Mouse (Mus musculus) T-helper 1 cell (primary cell): Measurements from ENCODE around the gene Ralgps1.

ENCODE experiments used
- in situ Hi-C: fragments of 300-600 bp; cut with MboI, MseI; formaldehyde crosslinking; loops from one replicate; pipeline ENCODE4 v1.15.1; 2025; ENCODE audit warnings: high pct_unique_total_duplicates

Gene Ralgps1

DNA sequence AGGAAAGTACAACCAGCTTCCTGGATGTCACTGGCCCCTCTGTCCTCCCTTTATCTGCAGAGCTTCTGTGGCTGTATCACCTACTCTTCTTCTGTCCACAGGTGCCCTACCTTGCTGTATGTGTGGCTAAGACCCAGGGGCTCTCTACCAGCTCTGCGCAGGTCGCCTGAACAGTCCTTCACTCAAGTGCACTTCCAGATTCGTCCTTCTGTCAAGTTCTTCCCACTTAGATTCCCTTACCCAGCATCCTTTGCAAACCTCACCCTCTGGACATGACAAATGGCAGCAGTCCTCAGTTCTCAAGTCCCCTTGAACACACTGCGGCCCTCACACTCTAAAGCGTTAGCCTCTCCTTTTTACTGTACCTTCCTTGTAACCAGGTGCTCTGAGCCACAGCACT lies 89.5 kb downstream of the Ralgps1 start:
- in situ Hi-C loops = no loop called here

DNA sequence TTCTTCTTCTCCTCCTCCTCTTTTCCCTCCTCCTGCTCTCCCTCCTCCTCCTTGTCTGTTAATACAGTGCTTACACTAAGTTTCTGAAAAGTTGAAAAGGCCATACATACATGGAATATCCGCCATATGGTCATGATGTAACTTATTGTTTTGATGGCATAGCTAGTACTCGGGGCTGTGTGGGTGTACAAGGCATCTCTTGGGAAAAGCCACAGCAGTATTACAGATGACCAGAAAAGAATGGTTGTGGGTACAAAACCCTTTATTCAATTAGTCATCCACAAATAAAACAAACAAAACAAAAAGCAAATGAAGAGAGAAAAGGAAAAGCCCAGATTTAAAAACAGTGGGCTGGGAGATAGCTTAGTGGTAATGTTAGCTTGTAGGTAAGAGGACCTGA lies 90.8 kb downstream of the Ralgps1 start:
- in situ Hi-C loops = no loop called here

DNA sequence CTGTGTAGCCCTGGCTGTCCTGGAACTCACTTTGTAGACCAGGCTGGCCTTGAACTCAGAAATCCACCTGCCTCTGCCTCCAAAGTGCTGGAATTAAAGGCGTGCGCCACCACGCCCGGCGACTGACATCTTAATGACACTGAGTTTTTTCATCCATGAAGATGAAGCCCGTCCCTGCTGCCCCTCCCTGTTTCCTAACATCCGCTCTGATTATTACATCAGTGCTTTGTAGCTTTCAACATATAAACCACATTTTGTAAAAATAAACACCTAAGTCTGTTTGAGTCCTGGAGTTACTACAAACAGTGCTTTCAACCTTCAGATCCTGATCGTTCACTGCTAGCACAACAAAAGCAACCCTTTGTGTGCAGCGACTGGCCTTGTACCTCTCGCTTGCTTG lies 91.5 kb downstream of the Ralgps1 start:
- in situ Hi-C loops = no loop called here

DNA sequence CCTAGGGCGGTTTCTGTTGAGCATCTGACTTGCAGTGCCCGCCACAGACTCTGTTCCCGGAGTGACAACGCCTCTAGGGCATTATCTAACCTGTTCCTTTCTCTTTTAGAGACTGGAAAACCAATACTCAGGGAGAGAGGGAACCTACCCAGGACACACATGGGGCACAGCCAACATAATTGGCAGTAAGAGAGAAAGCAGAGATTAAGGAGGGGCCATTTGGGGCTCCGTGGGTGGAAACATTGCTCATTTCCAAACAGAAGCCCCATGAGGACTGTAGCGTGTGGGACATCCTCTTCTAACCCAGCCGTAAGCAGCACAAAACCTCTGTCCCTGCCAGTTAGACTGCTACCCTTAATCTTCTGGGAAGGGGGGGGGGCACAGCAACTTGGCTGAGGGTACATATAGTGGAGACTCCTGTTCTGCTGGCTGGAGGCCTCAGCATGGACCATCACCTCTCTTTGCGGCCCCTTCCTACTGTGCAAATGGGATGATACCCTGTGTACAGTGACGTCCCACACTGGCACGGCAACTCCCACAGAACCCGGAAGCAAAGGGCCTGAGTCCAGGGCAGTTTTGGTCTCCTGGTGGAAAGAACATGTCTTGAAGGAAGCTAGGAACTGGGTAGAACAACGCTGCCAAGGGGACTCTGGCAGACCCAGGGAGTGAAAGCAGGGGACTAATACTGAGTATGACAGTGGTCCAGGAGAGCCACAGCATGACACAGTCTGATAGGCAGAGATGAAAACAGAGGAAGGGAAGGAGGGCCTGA lies 96.4 kb downstream of the Ralgps1 start:
- in situ Hi-C loops = no loop called here

DNA sequence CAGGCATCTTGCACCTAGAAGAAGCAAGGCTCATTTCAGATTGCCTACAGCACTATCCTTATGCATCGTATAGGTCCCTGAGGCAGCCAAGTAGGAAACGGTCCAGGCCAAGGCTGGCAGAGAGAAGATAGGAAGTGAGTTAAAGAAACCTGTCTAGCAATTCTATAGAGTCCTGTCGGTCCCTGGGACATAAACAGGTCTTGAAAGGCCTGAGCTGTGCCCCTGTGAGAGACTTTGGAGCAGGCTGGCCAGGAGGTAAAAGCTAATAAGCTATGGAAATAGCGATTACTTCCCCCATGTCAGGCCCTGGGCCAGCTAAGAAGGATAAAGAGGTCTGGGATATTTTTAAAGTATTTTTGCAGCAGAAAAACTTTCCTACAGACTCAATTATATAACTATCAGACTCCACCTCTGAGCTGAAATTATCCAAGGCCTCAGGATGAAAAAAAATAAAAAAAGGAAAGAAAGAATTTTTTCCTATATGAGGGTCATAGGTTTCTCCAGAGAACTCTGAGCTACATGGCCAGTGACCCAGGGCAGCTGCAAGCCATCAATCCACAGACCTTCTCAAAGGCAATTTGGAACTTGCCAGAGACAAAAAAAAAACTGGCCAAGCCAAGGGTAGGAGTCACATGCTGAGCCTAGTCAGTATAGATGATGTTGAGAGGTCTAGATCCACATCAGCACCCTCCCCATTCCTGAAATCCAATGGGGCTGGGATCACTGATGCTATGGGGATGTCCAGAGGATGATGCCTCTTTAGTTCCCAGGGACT lies 98.4 kb downstream of the Ralgps1 start:
- in situ Hi-C loops = no loop called here

DNA sequence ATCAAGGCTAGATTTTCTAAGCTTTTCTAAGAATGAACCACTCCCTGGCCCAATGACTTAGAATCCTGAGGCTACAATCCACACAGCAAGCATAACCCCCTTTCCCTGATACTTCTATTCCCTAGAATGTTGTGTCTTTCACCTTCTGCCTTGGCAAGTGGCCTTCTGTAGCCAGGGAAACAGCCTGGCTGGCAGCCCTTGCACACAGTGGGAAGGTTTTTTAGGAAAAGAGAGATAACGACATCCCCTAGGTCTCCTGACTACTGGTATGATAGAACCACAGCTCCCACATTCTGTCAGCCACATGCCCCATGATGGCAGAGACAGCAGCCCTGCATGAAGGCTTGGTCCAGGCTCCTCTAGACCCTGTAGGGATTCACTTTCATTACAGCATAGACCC lies 99.8 kb downstream of the Ralgps1 start:
- in situ Hi-C loops = no loop called here

DNA sequence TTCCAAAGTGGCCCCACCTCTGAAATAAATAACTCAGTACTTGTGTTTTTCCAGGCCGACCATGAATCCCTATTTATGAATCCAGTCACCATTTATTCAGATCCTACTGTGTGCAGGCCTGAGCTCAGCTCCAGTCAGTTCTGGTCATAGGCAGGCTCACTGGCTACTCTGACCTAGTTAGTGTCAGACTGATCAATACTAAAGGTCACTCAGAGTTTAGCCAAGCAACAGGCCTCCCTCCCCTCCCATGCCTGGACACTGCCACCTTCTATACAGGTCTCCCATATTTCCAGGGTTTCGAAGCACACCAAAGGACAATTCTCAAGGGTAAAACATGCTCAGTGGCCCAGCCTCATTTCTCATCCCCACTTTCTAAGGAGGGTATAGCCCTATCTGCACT lies 100.7 kb downstream of the Ralgps1 start:
- in situ Hi-C loops = no loop called here

DNA sequence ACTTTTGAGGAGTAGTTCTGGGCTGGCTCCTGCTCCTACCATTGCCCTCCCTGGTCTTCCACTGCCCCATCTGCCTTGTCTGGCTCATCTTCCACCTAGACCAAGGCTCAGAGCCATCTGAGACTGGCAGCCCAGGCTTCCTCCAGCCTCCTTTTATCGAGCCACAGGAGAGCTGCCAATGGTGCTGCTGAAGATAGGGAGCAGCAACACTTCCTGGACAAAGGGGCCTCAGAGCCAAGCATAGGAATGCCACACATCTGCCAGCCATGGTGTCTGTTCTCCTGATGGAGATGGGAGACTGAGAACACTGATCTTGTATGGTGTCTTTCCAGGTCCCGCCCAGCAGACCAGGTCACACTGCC lies 102.2 kb downstream of the Ralgps1 start:
- in situ Hi-C loops = no loop called here

DNA sequence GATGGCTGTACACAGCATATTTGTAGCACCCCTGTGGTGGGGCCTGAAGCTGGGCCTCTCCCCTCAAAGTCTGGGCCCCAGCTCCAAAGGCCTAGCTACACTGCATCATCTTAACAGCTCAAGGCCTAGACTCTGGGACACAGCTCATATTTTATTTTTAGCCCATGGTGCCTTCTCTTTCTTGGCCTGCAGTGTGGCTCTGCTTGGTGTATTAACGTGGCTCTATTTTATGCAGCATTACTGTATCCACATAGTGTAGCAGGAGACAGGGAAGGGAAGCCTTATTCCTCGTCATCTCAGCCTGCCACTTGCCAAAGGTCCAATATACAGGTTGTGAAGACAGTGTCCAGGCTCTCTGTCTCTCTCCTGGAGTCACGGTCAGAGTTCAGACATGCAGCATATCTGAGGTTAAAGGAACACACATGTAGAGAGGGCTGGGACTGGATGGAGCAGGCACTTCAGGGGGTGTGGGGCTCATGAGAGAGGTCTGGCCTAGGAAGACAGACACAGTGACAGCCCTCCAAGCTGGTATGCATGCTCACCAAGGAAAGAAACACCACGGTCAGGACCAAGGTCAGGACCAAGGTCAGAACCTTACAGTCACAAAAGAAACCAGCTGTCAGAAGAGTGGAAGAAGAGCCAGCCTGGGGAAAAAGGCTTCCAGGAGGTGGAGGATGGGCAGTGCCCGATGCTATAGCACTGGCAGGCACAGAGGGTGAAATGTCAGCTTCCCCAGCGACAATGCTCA lies 102.7 kb downstream of the Ralgps1 start:
- in situ Hi-C loops = no loop called here

DNA sequence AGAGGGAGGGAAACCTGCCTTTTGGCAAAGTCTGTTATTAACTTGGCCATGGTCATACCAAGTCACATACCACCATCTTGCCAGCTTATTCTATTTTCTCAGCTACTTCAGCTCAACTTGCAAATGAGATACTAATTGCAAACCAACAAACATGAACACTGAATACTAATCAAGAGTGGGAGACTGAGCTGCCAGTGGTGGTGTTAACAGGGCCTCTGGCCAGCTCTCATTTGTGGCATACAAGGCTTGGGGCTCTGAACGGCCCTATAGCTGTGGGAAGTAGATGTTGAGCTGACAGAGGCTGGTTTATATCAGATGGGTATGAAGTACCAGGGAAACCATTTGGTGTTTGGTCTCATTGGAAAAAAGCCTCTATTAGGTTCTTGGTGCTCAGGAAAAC lies 104.2 kb downstream of the Ralgps1 start:
- in situ Hi-C loops = no loop called here

DNA sequence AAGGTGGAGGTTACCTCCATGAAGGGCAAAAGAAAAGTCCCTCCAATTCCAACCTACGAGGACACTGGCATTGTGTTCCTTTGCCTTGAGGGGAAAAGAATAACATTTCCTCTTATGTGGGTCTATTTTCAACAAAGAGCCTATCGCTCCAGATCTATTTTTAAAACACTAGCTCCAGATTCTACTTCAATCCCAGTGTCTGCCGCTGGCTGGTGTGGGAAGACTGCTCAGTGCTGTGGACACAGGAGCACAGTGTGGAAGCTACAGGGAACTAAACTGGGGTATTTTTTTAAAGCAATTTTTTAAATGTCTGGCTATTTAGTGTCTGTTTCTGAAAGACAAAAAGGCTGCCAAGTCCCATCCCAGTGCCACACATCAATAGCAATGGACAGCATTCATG lies 105.5 kb downstream of the Ralgps1 start:
- in situ Hi-C loops = no loop called here

DNA sequence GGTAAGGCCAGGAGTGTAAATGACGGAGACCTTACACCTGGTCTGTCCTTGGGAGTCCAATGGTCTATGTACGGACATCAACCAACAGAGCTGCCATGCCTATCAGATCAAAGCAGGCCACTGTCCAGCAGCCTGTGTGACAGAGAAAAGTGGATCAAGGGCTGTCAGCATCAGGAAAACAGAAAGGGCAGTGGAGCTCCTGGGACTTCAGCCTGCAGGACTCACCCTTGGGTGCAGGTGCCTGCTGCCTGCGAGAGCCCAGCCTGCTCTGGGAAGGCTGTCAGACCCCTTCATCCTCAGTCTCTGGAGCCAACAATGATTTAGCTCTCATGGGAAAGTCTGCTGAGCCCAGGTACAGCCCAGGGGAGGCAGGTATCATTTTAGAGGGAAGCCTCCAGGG lies 109.8 kb downstream of the Ralgps1 start:
- in situ Hi-C loops = no loop called here

DNA sequence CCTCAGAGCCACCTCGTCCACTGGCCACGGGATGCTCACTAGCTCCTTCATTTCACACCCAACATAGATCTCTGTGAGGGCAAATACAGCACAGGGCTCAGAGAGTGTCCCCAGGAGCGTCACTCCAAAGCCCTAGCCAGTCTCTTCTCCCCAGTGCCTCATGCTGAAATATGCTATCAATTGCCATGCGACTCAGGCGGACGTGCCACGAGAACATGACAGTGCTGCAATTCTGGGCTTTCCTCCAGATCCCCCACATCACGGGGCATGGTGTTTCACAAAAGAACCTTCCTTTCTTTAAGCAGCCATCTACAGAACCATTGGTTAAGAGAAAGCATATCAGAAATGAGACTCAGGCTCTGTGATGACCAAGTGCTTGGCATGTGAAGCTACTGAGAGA lies 110.5 kb downstream of the Ralgps1 start:
- in situ Hi-C loops = no loop called here

DNA sequence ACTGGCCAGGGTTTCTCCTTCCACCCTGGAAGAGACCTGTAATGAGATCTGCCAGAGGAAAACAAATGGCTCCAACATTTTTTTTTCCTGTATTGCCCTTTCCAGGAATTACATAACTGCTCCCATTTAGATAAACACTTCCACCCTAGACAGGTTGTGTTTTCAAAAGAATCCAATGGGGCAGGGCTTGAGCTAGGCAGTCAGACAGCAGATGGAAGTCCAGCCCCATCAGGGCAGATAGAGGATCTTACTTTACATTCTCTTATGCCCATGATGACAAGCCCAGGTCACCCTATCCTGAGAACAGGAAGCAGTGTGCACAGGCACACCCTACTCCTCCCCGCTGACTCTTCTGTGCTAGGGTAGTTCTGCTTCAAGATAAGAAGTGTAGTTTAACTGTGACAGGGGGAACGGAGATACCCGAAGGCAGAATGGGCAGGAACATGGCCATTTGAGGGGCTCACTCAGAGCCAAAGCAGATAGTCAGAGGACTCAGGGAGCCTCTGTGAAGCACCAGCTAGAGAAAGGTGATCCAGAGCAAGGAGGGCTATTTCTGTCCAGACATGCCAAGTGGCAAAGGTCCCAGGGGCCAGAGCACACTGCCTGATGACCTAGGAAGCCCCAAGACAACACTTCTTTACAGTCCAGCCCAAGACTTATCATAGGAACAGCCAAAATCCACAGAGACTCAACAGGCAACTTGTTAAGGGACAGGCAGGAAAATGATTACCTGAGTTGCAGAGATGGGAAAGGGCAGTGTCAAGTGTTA lies 114.3 kb downstream of the Ralgps1 start:
- in situ Hi-C loops = no loop called here

DNA sequence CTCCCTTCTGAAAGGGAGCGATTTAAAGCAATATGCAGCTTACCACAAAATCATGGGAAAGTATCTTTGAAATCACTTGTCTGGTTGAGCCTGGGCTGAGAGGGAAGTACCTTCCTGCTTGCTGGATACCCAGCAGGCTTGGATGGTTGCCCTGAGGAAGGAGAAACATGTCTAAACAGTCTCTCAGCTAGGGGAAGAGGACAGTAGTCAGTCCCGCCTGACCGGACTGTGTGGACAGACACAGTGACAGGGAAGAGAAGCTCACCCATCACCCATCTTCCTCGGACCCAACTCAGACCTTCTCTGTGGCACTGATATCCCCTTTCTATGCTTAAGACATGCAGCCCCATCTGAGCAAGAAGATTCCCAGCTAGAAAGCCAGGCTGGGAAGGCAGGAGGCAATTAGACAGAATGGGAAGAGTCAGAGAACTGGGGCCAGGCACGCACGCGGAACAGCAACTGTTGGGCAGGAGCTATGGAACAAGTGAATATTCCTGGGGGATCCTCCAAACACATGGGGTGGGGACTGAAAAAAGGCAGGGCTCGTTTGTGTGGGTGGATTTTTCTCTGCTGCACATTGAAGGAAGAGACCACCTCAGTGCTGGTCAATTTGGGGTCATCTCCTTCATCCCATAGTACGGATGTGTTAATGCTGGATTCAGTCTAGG lies 116.8 kb downstream of the Ralgps1 start:
- in situ Hi-C loops = no loop called here

DNA sequence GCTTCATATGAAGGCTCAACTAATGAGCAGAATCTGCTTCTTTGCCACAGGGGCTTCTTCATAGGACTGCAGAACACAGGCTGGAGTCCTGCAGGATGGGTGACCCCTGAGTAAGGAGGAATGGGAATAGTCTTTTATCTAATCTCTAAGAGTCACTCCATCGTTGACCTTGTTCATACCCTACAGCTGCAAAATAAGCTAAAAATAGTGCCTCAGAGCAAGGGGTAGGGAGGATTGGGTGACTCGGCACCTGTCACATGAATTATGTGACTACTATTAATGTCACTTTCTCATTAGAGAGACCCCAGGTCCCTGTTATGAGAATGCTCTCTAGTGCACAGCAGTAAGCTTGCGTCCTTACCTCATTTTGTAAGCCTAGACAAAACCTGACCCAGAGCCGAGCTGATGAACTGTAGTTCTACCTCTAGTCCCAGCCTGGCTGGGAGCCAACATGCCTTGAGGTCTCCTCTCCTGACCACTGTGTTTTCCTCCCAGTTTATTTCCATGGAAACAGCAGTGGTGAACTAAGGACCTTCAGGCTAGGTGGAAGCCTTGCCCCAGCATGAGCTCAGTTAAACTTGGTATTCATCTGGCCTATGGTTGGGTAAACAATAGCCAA lies 117.6 kb downstream of the Ralgps1 start:
- in situ Hi-C loops = no loop called here

DNA sequence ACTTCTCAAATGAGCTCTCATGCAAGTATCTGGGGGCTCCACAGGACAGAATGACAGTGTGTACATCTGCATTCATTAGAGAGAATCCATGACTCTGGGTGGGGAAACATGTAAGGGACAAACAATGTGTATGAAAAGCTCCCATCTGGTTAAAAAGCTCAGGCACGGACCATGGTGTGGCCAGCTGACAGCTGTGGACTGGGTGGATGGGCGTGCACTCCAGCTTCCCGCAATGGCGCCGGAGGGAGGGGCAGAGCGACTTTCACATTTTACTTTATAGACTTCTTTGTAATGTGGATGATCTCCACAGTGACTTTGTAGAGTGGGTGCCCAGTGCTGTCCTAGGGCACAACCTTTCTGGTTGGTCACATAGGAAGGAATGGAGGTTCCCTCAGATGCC lies 118.5 kb downstream of the Ralgps1 start:
- in situ Hi-C loops = no loop called here

DNA sequence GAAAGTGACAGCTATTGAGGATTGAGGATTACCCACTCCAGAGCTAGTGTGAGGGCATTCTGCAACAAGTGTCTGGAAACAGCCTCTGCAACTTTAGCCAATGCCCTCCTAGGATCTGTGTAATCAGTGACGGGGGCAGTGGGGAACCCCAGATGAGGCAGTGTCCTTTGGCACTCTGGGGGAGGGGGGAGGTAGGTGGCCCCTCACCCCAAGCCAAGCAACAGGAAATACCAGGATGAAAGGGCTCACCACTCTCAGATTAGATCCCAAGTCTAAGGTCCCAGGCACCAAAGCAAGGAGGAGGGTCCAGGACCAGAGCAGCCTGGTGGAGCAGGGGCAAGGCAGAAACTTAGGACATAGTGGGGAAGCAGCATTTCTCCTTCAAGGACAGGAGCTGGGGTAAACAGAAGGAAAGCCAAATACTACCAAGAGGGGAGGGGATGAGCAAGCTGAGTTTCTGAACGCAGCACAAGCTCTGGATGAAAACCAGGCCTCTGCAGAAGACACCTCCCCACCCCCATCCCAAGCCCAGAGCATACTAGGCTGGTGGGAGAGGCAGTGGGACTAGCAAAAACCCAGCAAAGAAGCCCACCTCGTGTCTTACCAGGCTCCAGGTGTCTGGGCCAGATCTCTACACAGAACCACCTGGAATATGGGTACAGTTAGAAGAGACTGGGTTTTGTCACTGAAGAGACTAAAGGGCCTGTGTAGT lies 121.2 kb downstream of the Ralgps1 start:
- in situ Hi-C loops = no loop called here

DNA sequence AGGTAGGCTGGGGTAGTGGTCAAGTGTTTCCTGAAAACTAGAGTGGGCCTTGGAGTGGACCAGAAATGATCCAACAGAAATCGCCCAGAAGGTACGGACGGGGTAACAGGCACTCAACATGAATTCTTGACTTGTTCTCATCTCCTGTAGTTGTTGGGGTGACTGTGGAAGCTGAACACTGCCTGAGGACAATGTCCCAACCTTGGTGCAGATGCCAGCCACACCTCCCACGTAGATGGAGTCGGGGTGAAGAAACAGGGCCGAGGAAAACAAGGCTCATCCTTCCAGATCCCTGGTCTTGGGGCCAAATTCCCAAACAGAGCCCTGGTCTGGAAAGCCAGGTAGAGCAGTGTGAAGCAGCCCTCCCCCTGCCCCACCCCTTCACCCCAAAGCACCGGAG lies 122.7 kb downstream of the Ralgps1 start:
- in situ Hi-C loops = no loop called here

DNA sequence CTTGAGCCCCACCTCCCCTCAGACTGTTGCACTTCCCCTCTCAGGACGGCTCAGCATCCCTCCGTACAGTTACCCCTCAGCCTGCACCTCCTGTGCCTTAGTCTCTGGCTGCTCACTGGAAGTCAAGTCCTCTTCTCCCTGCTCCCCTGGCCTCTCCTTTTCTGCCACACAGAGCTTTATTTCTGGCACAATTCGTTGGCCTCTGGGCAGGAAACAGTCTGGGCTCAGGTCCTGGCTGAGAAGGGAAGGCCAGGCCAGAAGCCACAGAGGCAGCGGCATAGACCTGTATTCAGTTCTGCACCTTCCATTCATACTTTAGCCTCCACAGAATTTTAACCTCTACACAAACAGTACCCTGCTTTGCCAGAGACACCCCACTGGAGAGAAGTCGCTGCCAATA lies 124.4 kb downstream of the Ralgps1 start:
- in situ Hi-C loops = no loop called here
